Mouse (Mus musculus) mesoderm, embryonic 11.5 days (tissue): ENCODE results near the gene Etnk2.

Source experiments
- DNase-seq: peaks from one replicate; pipeline ENCODE4 v3.0.0-alpha.2; 2012; ENCODE audit warnings: low read depth, low spot score

Etnk2 gene

DNA sequence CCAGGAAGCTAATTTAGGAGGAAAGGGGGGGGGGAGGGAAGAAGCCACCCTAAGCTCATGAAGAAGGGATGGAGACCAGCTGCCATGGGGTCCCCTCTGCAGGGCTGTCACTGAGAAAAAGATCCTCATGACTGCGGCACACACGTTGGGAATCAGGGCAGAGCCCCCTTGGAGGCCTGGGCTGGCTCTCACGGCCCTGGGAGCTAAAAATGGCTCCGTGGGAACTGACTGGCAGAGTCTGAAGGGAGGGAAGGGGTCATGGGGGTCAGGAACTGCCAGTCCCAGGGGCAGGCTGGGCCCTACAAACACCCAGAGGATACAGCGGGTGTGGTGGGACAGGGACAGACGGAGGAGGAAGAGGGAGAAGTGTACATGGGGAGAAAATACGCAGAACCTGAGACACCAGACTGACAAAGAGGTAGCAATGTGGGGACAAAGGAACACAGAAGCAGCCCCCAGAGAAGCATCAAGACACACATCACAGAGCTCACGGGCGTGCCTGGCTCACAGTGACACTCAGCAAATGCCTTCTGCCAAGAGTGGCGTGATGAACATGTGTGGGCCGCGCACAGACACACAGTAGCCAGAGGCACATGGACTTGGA, 19.3 kb downstream of the Etnk2 start:
- no peak for DNase-seq

DNA sequence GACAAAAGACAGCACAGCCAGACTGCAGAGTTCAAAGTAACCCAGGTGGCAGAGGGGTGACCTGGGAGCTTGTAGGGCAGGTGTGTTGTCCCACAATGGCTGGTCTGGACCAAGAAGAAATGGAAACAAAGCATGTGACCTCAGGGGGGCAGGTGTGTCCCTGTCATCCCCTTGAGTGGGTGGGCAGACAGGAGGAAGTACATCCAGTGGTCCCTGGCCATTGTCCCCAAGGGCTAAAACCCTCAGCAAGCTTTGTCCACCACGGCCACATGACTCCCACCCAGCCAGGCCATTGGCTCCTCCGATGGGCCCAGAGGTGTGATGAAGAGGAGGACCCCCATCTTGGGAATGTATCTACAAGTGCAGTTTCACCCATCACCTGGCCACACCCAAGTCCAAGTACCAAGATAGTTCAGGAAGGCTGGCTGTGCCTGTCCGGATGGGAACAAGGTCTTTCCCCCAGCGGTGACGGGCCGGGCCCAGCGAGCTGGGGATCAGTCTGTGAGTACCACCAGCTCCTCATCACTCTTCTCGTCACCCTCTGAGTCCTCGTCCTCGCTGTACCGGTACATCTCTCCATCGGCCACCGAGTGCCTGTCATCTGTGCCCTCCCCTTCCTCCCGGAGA, 19.9 kb downstream of the Etnk2 start:
- no peak for DNase-seq

DNA sequence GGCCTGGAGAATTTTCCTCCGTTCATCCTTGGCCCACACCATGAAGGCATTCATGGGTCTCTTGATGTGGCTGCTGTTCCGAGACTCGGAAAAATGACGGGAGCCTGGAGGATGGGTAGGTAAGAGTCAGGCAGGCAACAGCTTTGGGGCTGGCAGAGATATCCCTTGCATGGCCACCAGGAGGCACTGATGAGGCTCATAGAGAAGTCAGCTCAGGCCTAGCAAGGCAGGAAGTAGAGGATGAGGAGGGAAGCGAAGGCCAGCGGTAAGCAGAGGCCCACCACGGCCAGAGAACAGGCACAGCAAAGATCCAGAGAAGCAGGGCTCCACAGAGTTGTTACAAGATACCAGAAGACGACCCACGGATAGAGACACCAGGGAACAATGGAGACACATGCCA, 22.1 kb downstream of the Etnk2 start:
- peak; percentile 80 for DNase-seq

DNA sequence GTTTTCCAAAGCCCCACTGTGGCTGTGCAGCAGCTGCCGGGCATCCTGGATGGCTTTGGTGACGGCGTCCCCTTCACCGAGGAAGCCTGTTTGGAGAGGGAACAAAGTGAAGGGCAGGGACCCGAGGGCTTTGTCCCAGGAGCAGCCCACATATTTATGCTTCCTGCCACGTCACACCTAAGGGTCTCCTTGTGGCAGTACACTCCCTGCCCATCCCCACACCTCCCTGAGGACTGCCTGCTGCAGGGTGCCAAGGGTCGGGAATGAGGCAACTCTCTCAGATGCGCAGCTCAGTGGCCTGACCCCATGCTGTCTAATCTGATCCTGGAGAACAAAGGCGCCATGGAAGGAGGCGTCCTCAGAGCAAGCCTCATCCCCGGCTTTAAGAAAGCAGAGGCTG, 22.8 kb downstream of the Etnk2 start:
- no peak for DNase-seq

DNA sequence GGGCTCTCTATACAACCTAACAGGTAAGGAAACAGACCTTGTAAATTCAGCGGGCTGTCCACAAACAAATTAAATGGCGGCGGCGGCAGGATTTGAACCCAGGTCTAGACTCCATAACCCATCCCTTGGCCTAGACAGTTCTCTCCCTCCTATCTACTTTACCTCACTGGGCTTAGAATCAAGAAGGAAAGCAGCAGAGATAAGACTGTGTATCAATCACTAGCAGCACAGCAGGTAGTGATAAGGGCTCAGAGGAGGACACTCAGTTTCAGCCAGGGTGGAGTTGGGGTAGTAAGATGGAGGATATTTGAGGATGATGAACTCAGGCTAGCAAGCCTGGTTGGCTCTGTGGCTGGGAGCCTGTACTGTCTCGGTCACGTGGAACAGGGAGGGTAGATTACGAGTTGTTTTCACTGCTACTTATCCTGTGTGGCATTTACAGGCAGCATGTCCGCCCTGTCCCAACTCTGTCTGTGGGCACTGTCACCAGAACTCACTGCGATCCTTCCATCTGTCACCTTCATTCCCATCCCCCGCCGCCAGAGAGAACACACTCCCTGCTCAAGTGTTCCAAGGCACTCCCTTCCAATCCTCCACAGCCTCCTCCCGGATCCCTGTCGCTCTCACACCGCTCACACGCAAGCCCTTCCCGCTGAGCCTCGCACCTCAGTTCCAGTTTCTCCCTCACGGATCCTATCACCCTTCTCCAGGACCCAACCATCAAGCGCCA, 24.3 kb downstream of the Etnk2 start:
- DNase-seq: no peak

DNA sequence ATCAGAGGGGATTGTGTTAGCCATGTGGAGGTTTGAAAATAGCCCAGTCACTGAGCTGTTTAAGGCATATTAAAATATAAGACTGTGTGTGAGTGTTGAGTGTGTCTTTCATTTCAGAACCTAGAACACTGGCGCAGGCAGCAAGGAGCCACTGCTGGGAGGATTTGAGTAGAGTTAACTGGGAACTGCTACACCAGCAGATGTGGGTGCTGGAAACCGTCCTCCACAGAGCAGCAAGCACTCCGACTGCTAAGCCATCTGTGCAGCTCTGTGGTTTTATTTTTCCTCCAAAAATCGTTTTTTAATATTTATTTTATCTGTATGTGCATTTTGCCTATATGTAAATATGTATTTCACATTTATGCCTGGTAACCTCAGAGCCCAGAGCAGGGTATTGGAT, 31.3 kb downstream of the Etnk2 start:
- DNase-seq: no peak

DNA sequence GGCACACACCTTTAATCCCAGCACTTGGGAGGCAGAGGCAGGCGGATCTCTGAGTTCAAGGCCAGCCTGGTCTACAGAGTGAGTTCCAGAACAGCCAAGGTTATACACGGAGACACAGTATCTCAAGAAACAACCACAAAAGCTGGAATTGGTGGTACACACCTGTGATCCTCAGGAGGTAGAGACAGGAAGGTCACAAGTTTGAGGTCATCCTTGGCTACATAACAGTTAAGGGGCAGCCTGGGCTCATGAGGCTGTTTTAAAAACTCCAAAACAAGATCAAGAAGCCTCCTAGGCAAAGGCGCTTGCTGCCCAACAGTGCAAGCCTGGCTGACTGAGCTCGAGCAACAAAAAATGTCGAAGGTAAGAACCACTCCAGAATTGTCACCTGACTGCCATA, 33.3 kb downstream of the Etnk2 start:
- DNase-seq: no peak

DNA sequence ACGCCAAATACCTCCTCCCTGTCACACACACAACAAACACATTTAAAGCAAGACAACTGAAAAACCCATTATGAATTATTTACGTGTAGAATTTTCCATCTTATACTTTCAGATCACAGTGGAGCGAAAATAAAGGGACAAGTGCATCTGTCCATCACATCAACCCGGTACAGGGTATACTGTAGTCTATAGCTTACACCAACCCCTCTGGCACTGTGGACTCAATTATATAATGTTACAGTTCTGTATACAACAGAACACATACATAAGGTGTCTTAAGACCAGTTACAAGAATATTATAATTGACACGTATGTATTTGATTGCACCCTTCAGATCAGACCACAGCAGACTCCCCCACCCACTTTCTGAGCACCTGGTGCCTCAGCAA, 33.7 kb downstream of the Etnk2 start:
- DNase-seq: no peak

DNA sequence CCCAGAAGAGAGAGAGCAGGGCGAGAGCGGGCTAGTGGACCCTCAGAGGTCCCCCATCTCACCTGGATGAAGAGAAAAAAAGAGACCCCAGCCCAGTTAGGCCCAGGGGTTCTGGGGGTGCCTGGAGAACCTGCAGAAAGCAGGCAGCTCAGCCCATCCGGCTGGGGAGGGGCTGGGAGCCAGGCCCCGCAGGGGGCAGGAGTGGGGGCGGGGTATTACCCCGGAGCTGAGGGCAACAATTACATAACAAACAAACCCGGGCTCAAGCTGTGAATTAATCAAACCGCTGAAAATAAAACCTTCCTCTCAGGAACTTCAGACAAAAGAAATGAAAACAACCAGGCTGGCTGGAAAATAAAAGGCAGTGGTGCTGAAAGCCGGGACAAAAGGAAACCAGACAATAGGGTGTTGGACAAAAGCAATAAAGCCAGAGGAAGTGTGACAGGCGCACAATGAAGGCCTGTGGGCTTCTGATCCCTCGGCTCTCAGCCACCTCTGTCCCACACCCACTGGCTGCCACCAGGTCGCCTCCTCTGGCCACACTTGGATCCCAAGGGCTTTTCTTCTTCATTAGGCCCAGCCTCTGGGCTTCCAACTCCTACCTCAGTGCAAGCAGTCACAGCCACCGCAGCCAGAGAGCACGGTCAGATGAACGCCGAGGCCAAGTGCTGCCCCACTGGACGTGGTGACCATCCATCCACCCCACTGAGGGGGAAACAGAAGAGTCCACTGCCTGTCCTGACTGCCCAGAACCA, 34.3 kb downstream of the Etnk2 start:
- peak; percentile 80 for DNase-seq

DNA sequence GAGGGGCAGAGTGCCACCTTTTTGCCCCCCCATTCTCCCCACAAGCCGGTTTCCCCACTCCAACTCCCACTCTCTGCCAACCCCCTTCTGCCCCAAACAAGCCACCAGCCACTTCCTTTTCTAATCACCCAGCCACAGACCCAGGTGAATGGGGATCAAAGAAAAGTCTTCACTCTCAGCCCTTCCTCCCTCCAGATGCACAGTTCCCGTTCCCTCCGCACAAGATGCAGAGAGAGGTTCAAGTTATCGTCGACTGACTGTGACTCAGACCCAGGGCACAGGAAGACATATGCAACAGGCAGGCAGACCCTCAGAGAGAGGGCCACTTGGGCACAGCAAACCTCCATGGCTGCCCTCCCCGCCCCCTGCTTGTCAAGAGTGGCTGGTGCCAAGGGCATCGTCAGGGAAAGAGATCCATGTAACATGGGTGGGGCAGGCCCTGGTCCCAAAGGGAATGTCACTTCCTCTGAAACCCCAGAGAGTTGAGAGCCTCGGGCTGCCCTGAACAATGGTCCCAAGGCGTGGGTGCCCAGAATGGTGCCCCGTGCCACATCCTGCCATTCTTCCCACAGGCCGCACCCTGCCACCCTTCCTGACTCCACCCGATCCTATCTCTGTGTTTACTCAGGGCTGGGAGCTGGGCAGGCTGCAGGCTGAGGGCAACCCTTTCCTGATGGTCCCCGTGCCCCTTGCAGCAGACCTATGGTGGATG, 36.8 kb downstream of the Etnk2 start:
- no peak for DNase-seq

DNA sequence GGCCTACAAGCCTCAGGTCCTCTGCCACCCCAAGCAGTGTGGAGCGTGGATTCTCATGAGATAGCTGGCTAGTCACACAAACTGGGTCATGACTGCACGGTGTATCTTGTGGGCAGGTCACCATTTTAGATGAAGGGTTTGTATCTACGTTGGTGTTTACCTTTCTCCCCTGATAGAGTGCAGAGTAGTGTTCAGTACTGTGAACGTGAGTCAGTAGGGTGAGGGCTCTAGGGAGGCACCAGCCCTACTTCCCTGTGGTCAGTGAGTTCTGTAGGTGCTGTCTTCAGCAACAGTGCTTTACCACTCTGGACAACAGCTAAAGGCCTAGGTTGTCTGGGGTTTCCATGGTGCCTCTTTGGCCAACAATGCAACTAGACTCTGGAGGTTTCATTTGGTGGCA, 40.6 kb downstream of the Etnk2 start:
- no peak for DNase-seq

DNA sequence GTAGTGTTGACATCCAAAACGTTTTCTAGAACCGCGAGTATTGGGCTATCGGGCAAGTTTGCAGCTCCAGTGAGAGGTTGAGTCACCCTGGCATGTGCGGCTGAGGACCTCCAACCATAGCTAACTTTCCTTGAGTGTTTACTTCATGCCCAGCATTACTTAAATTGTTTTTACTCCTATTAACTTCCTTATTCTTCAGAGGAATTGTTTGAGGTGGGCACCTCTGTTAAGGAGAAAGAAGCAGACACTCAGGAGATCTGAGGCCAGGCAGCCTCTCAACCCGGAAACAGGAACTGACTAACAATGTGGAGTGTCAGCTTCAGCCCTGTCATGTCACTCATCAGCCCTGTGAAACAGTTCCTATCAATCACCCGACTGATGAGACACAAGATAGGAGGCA, 43.2 kb downstream of the Etnk2 start:
- DNase-seq: no peak

DNA sequence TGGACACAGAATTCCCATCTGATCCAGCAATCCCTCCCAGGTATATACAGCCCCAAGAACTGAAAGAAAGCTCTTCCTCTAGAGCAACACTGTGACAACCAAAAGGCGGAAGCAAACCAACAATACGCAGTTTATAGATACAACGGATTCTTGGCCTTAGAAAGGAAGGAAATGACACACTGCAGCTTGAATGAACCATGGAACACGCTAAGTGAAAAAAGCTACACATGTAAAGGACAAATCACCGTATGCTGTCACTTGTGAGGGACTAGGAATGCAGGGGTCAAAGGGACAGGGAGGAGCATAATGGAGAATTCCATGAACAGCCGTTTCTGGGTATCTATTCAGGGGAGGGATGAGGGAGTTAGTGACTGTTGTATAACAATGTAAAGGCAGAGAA, 44.1 kb downstream of the Etnk2 start:
- DNase-seq: peak; percentile 56

DNA sequence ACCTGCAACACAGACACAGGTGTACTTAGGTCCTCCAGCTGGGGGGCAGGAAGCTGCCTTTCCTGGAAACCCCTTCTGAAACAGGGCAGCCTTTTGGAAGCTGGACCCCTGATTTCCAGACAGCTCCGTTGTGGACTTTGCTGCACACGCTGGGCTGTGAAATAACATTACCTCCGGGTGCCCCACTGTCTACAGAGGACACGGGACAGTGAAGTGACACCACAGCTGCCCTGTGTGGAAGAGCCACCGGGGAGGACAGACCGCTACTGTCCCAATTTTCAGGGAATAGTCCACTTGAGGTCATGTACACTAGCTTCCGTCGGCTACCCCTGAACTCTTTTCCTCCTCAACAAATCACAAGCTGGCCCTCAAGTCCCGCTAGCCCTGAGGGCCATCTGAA, 44.9 kb downstream of the Etnk2 start:
- no peak for DNase-seq

DNA sequence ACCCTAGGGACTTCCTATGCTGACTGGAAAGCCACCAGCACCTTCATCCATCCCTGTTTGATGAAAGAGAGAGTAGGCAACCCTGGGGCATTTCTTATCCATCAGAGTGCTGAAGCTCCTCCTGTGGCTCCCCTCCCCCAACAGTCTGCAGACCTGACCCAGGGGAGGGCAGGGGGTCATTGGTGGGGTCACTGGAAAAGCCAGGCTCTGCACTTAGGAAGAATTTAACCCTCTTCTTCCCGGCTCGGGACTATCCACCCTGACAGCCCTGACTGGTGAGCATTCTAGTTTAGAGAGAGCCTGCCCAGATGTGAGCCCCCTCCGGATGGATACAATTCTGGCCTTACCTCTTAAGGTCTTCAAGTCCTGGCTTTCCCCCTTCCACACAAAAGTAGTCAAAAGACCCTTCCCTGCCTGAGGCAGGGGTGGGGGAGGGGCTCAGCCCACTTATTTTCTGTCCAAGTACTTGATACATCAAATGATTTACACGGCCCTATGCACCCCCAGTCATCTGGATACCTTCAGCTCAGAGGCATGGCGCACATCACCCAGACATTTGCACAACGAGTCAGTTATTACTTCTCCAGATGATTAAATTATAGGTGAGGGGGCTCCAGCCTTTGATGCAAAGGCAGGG, 45.6 kb downstream of the Etnk2 start:
- peak; percentile 83 for DNase-seq

DNA sequence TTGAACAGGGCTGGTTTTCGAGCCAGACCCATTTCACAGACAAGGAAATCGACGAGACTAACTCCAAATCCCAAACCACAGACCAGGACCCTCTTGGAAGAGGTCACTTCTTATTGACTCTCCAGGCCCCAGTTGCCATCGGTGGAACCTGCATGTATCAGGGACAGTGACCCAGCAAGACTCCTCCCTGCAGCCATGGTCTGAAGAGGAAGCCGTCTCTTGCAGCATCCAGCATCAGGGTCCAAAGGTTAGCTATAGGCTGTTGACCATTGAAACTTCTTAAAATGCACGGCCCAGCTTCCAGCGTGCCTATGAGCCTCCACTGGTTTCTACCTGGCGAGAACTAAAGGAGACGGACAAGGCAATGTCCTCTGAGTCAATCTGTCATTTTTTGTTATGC, 46.4 kb downstream of the Etnk2 start:
- DNase-seq: no peak

DNA sequence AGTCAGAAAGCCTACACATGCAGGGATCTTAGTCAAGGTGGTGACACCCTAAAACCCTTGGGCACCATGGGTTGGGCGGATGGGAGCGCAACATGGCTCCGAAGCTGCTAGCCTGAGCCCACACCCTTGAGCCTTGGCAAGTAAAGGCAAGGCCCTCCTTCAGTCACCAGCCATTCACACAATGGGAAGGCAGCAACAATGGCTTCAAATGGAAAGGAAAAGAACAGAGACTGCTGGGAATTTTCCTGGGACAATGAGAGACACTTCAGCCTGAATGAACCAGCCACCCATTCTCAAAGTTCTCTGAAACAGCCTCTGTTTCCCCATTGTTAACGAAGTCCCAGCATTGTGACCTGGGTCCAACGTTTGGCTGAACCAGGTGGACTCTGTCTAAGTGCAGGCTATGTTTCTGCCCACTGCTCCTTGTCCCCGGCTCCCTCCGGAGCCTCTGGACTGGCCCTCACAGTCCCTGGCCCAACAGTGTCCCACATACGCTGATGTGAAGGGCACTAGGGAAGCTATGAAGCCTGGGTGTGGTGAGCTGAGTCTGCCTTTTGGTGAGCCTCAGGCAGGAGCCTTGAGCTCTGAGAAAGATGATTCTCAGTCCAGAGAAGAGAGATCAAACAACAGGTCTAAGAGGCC, 48.3 kb downstream of the Etnk2 start:
- no peak for DNase-seq

DNA sequence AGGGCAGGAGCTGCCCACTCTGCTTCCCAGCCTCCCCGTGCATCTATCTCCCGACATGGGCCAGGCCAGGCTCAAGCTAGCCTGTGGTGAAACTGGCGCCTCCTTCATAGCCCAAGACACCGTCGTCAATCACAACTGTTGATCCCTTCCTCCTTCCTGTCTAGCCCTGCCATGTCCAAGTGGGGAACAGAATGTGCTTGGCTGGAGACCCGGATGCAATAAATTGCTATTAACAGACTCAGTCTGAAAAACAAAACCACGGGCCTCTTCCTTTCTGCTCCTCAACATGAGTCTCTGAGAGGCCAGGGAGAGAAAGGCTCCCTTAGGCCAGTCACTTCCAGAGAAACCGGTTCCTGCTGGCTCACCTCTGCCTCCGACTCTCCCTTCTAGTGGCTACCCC, 49.6 kb downstream of the Etnk2 start:
- DNase-seq: no peak

DNA sequence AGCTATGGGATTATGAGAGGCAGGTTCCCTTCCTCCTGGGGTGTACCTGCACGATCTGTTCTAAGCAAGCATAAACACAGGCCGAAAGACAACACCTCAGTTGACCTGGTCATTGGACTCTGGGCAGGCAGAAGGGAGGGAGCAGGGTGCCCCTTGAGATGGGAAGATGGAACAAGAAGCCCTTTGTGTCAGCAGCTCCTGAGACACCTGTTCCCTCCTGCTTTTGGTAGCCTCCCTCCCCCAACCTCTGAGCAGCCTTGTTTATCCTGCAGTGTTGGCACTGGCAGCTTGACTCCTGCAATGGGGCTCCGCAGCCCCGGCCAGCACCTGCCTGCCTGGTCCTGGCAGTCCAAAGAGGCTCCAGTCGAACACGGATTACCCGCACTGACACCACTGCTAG, 51.7 kb downstream of the Etnk2 start:
- DNase-seq: no peak

DNA sequence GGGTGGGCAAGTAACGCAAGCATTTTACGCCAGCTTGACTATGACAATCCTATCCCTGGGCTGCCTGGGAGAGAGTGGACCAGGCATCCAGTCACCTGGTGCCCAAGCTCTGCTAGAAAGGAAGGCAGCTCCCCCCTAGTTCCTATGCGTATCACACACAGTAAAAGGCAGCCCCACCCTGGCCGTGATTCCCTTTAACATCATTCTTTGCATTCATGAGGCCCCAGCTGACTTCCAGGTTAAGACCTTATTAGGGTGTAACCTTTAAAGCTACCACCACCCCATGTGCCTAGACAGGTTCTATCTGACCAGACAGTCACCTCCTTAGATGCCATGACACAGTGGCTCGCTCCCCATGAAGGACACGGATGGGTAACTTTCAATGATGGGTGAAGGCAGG, 52.1 kb downstream of the Etnk2 start:
- DNase-seq: no peak

DNA sequence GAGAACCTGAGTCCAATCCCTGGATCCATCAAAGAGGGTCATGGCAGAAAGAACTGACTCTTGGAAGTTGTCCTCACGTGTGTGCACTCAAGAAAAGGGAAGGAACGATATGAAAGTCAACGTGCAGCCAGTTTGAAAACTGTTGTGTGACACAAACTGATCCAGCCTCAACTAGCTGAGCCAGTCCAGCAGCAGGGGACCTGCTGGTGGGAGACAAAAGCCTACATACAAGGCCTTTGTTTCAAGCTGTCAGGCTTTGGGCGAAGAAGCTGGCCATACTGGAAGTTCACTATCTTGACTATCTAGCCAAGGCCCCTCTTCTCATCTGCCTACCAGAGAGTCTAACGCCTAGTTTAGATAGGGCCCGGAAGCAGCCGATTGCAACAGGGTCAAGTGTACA, 53.1 kb downstream of the Etnk2 start:
- no peak for DNase-seq
